Mouse (Mus musculus) heart, adult 2 months (tissue): ENCODE measurements around the gene Pkd1l1. TPM values are rescaled to one million over a fixed set of nuclear protein-coding genes. Genes with fewer than 3 reads are reported as not detected.

Experiments used
- DNase-seq, 2 experiments: peaks; one replicate each; pipeline ENCODE4 v3.0.0; 2021
- H3K27ac ChIP-seq: fragments of 200-600 bp; 2 replicates; pipeline ENCODE4 v1.8.1; 2022
- H3K27me3 ChIP-seq: fragments of 200-500 bp; 2 replicates; pipeline ENCODE4 v1.6.1; 2012; ENCODE audit warnings: mild to moderate bottlenecking, low read length, inconsistent platforms, mixed read lengths; ENCODE audit not compliant: control insufficient read depth, insufficient read depth
- H3K36me3 ChIP-seq: fragments of 200-500 bp; 2 replicates; pipeline ENCODE4 v1.6.1; 2012; ENCODE audit warnings: low read length, inconsistent platforms; ENCODE audit not compliant: control insufficient read depth, insufficient read depth
- H3K4me1 ChIP-seq: fragments of 200-500 bp; 2 replicates; pipeline ENCODE4 v1.6.1; 2011; ENCODE audit warnings: low read length; ENCODE audit not compliant: control insufficient read depth, insufficient read depth
- H3K4me3 ChIP-seq: fragments of 200-600 bp; 2 replicates; pipeline ENCODE4 v1.8.1; 2022
- H3K79me2 ChIP-seq: fragments of 200-500 bp; replicated peaks from 2 replicates; pipeline ENCODE4 v1.6.1; 2012; ENCODE audit warnings: mild to moderate bottlenecking, inconsistent platforms, low read length, moderate library complexity, mixed read lengths; ENCODE audit not compliant: control insufficient read depth, insufficient read depth
- H3K9ac ChIP-seq: fragments of 200-500 bp; 2 replicates; pipeline ENCODE4 v1.6.1; 2012; ENCODE audit warnings: low read depth, mild to moderate bottlenecking, control low read depth, inconsistent platforms, low read length, mixed read lengths
- CTCF ChIP-seq: fragments of 200-600 bp; IDR thresholded peaks from 2 replicates; pipeline ENCODE4 v1.8.1; 2022; ENCODE audit warnings: antibody characterized with exemption, mild to moderate bottlenecking, moderate library complexity
- EP300 ChIP-seq: fragments of 200-500 bp; IDR thresholded peaks from 2 replicates; pipeline ENCODE4 v1.6.1; 2011; ENCODE audit warnings: low read depth, low read length, control low read depth; ENCODE audit not compliant: insufficient read depth
- POLR2A ChIP-seq: fragments of 200-500 bp; IDR thresholded peaks from 2 replicates; pipeline ENCODE4 v1.6.1; 2011; ENCODE audit warnings: mild to moderate bottlenecking, low read depth, low read length, control low read depth; ENCODE audit not compliant: insufficient read depth
- WGBS: fragments of 180-500 bp; shearing (Covaris S2); methylation state at CpG from one replicate; pipeline ENCODE4 v1.1.7; 2018; 5-methylcytosine and 5-hydroxymethylcytosine counted together
- intact Hi-C: fragments of 180-260 bp; cut with DNase I; formaldehyde crosslinking; loops from one replicate; pipeline ENCODE4 v1.15.1; 2025
- polyA plus RNA-seq: library from polyadenylated mRNA; depleted of rRNA; stranded (reverse); fragments of >200 nt; gene quantifications from 2 replicates; pipeline ENCODE4 v1.2.3, GENCODE M21; 2012
- total RNA-seq, 2 experiments: library from RNA; stranded (reverse); gene quantifications; 2 replicates each; pipeline ENCODE4 v1.2.3; 2021

Pkd1l1 gene
- total and polyA plus RNA-seq, 3 experiments, result 0.25 to 0.27 TPM; not detected in 1

DNA sequence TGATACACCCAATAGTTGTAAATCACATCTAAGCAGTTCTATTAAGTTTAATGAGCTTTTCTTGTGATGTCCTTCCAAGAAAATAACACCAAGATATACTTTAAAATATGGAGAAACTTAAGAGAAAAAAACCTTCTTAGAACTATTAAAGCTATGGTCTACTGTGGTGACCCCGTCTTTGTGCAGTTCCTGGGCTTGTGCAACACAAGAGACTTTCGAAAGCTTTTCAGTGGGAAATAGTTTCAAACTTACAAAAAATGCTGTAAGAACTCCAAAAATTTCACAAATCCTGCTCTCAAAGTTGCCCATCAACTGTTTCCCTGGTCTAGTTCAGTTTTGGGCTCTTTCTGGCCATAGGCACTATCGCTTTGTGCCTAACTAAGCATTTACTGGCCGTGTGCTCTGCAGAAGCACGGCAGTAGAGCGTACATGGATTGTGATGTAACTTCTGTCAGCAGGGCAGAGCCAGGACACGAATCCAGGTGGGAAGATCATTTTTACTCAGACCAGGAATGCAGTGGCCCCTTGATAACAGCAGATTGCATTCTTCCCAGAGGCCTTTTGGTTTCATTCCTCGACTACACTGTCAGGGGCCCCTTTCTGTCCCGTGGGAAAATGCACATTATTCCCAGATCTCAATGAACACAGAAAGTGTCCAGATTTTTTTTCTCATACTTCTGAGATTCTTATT is 144.1 kb downstream of the Pkd1l1 start:
- Histone ChIP-seq H3K79me2 (no peaks in the 10 kb centered on the region), H3K27ac (no peak overlapping the region), H3K27me3 (no peaks in the 10 kb centered on the region), H3K36me3 (no peaks in the 10 kb centered on the region), H3K4me1 (no peaks in the 10 kb centered on the region), H3K9ac (no peak overlapping the region), H3K4me3 (no peak overlapping the region)
- 77% methylated on average over 9 of the region's 9 CpGs for WGBS
- no peak for TF ChIP-seq CTCF
- intact Hi-C loops, result no loop called here
- no peak for DNase-seq

GRCm38 (mm10) chr11:8826609-8827008 is 146.5 kb downstream of the Pkd1l1 start:
- intact Hi-C loops, result no loop called here
- Histone ChIP-seq H3K4me3 (no peak overlapping the region), H3K79me2 (no peaks in the 10 kb centered on the region), H3K4me1 (no peaks in the 10 kb centered on the region), H3K9ac (no peak overlapping the region), H3K27me3 (no peaks in the 10 kb centered on the region), H3K27ac (no peak overlapping the region), H3K36me3 (no peaks in the 10 kb centered on the region)
- DNase-seq, result no peak
- 81% methylated on average over 5 of the region's 5 CpGs for WGBS
- TF ChIP-seq CTCF (no peak), EP300 (no peak), POLR2A (no peak)

- WGBS, result 57% methylated on average over 3 of the region's 3 CpGs
- Histone ChIP-seq H3K4me3 (no peak overlapping the region), H3K27me3 (no peaks in the 10 kb centered on the region), H3K9ac (no peak overlapping the region), H3K4me1 (no peaks in the 10 kb centered on the region), H3K79me2 (no peaks in the 10 kb centered on the region), H3K27ac (no peak overlapping the region), H3K36me3 (no peaks in the 10 kb centered on the region)
- intact Hi-C loops, result no loop called here
- no peak for DNase-seq
- TF ChIP-seq CTCF, result no peak
- no peak for TF ChIP-seq EP300
- no peak for TF ChIP-seq POLR2A
Observed at GRCm38 (mm10) chr11:8826046-8826445, 147.0 kb downstream of the Pkd1l1 start.

DNA sequence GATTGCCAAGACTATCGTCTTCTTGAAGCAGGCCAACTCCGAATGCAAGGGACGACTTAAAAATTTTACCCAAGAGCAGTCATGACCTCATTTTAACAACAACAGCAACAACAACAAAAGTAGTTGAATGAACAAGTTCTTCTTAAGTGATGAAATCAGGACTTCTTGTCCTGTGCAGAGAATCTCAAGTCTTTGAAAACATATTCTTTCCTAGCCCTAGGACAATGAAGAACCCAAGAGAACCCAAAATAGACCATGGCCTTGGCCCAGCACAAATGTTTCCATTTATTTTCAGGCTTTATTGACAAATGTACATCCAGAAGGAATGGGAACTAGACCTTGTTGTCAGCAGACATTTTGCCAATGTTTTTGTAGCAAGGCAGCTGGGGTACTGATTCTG is 147.7 kb downstream of the Pkd1l1 start:
- no peak for TF ChIP-seq CTCF
- TF ChIP-seq POLR2A, result no peak
- TF ChIP-seq EP300, result no peak
- intact Hi-C loops, result no loop called here
- H3K36me3 ChIP-seq, result no peaks in the 10 kb centered on the region
- no peaks in the 10 kb centered on the region for H3K27me3 ChIP-seq
- H3K4me3 ChIP-seq, result no peak overlapping the region
- no peaks in the 10 kb centered on the region for H3K4me1 ChIP-seq
- H3K9ac ChIP-seq, result no peak overlapping the region
- WGBS, result 94% methylated on average over 3 of the region's 3 CpGs
- H3K27ac ChIP-seq, result no peak overlapping the region
- no peak for DNase-seq
- no peaks in the 10 kb centered on the region for H3K79me2 ChIP-seq

GRCm38 (mm10) chr11:8821403-8821802 is 151.7 kb downstream of the Pkd1l1 start:
- 60% methylated on average over 4 of the region's 4 CpGs for WGBS
- Histone ChIP-seq H3K9ac (no peak overlapping the region), H3K36me3 (no peaks in the 10 kb centered on the region), H3K27ac (no peak overlapping the region), H3K79me2 (no peaks in the 10 kb centered on the region), H3K27me3 (no peaks in the 10 kb centered on the region), H3K4me3 (no peak overlapping the region), H3K4me1 (no peaks in the 10 kb centered on the region)
- TF ChIP-seq POLR2A (no peak), CTCF (no peak), EP300 (no peak)
- intact Hi-C loops, result no loop called here
- DNase-seq, result no peak

- no peaks in the 10 kb centered on the region for H3K4me1 ChIP-seq
- 35% methylated on average over 3 of the region's 3 CpGs for WGBS
Observed at GRCm38 (mm10) chr11:8817376-8817775, 155.7 kb downstream of the Pkd1l1 start.

More at GRCm38 (mm10) chr11:8817376-8817775, 155.7 kb downstream of the Pkd1l1 start:
- DNase-seq, result no peak
- intact Hi-C loops, result no loop called here
- H3K4me3 ChIP-seq, result no peak overlapping the region
- TF ChIP-seq EP300 (no peak), POLR2A (no peak), CTCF (no peak)
- H3K27me3 ChIP-seq, result no peaks in the 10 kb centered on the region
- H3K9ac ChIP-seq, result no peak overlapping the region
- no peak overlapping the region for H3K27ac ChIP-seq
- H3K79me2 ChIP-seq, result no peaks in the 10 kb centered on the region
- no peaks in the 10 kb centered on the region for H3K36me3 ChIP-seq
